Mouse (Mus musculus) testis, postnatal 14 days (tissue): Measurements from ENCODE around the gene Camk2b.
"Not testable (repeated sequence)": the region's sequence is repeated elsewhere in the genome, so short reads cannot be mapped to it uniquely, and the experiment has no call there.

ENCODE experiments used
- DNase-seq: peaks from one replicate; pipeline ENCODE4 v3.0.0; 2021; ENCODE audit warnings: low spot score

Camk2b gene

GRCm38 (mm10) chr11:6015011-6015431 is 51.1 kb downstream of the Camk2b start:
- no peak for DNase-seq

- DNase-seq, result no peak
Observed at GRCm38 (mm10) chr11:6013359-6013758, 52.8 kb downstream of the Camk2b start.

DNA sequence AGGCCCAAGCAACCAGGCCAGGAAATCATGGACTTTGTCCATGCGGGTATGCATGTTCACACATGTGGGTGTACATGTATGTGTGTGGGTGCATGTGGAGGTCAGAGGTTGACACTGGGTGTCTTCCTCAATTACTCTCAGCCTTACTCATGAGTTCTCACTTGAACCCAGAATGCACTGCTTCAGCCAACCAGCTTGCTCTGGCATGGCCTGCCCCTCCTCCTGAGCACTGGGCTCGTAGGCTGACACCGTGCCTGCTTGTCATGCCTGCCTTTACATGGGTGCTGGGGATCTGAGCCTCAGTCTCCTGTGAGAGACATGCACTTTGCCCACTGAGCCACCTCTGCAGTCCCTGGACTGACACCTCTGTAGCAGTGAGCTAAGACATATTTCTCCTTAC is 54.3 kb downstream of the Camk2b start:
- no peak for DNase-seq

DNA sequence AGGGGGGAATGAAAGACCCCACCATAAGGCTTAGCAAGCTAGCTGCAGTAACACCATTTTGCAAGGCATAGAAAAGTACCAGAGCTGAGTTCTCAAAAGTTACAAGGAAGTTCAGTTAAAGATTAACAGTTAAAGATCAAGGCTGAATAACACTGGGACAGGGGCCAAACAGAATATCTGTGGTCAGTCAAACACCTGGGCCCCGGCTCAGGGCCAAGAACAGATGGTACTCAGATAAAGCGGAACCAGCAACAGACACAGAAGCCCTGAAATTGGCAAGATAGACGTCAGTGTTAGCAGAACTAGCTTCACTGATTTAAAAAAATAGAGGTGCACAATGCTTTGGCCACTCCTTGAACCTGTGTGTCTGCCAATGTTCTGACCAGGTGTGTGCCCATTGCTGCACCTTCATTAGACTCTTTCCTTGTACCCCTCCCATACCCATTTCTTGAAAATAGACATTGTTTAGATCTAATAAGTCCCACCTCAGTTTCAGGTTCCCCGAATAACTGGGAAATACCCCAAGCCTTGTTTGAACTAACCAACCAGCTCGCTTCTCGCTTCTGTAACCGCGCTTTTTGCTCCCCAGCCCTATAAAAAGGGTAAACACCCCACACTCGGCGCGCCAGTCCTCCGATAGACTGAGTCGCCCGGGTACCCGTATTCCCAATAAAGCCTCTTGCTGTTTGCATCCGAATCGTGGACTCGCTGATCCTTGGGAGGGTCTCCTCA is 55.2 kb downstream of the Camk2b start:
- not testable (repeated sequence) for DNase-seq

GRCm38 (mm10) chr11:6007779-6008128 is 58.4 kb downstream of the Camk2b start:
- DNase-seq, result not testable (repeated sequence)

- DNase-seq, result not testable (repeated sequence)
Observed at GRCm38 (mm10) chr11:6007010-6007778, 59.0 kb downstream of the Camk2b start.

DNA sequence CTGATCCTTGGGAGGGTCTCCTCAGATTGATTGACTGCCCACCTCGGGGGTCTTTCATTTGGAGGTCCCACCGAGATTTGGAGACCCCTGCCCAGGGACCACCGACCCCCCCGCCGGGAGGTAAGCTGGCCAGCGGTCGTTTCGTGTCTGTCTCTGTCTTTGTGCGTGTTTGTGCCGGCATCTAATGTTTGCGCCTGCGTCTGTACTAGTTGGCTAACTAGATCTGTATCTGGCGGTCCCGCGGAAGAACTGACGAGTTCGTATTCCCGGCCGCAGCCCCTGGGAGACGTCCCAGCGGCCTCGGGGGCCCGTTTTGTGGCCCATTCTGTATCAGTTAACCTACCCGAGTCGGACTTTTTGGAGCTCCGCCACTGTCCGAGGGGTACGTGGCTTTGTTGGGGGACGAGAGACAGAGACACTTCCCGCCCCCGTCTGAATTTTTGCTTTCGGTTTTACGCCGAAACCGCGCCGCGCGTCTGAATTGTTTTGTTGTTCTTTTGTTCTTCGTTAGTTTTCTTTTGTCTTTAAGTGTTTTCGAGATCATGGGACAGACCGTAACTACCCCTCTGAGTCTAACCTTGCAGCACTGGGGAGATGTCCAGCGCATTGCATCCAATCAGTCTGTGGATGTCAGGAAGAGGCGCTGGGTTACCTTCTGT is 59.7 kb downstream of the Camk2b start:
- not testable (repeated sequence) for DNase-seq

DNA sequence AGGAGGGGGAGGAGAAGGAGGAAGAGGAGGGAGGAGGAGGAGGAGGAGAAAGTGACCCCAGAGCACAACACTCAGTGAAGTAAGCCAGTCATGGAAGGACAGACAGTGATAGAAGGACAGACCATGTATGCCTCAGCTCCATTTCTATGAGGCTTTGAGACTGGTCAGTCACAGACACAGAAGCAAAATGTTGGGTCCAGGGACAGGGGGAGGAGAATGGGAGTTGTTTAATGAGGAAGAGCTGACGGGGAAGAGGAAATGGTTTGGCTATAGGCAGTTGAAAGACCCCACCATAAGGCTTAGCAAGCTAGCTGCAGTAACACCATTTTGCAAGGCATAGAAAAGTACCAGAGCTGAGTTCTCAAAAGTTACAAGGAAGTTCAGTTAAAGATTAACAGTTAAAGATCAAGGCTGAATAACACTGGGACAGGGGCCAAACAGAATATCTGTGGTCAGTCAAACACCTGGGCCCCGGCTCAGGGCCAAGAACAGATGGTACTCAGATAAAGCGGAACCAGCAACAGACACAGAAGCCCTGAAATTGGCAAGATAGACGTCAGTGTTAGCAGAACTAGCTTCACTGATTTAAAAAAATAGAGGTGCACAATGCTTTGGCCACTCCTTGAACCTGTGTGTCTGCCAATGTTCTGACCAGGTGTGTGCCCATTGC is 60.7 kb downstream of the Camk2b start:
- DNase-seq, result not testable (repeated sequence)

DNA sequence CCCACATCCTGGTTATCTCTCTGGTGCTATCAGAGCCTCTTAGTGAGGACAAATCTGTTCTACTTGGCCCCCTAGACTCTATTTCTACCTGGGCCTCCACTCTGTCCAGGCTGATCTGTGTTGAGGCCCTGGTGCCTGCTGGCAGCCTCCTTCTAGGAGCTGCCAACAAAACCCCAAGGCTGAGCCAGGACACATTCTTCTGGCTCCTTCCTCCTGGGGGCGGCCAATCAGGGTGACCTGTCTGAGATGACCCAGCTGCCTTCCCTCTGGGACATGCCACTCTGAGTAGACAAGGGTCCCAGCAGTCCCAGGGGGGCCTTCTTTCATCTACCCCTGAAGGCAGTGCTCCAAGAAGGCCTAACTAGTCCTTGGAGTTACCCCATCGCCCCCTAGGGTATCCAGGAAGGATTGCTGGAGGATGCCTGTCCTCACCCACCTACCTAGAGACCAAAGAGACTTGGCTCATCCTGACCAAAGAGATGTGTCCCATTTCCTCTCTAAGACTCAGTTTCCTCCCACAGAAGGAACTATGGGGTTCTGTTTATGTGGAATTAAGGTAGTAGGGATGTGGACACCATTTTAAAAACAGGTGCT is 63.0 kb downstream of the Camk2b start:
- no peak for DNase-seq

DNA sequence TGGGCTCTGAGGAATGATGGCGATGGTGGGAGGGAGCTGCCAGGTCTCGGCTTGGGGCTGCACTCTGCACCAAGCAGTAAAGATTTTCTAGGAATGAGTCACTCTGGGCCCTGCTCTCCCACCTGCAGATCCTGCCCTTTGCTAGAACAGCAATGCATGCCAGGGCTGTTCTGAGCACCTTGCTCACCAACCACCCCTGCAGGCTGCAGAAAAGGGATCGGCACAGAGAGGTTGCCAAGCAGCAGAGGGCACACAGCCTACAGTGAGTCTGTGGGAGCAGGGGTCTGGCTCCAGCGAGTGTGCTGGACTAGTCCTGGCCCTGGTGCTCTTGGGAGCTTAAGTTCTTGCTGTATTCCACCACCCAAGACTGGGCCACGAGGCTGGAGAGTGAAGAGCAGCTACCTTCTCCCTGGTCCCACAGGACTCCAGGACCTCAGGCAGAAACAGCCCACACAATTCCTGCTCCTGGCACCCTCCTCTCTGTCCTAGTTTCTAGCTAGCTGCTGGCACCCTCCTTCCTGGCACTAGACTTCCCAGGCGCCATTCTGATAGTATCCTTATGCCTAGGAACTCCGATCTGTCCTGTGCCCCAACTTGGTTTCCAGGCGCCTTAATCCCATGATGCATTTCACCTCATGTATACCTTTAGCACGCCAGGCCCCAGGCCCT is 64.0 kb downstream of the Camk2b start:
- DNase-seq, result no peak

DNA sequence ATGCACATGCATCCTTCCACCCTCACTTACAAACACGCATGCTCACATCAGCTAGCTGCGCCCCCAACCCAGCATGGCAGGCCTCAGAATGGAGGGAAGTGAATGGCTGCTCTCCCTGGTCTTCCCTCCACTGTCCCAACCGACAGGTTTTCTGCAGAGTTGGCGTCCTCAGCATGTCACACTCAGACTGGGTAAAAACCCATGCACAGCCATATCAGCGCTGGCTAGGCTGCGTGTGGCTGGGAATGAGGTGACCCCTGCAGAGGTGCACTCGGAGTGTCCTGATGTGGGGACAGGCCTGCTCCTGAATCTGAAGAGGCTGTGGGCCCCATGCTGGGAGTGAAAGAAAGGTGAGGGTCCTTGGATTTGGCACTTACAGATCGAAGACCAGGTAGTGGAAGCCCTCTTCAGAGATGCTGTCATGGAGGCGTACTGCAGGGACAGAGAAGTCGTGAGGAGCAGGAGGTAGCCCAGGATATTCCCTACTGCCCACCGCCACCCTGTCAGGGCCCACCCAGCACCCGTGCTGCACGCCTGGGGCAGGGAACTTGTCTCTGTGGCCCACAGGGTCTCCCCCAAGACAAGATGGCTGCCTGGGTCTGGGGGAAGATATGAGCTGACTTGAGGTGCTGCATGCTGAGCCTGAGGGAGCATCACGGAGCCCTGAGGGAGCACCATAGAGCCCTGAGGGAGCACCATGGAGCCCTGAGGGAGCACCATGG is 65.0 kb downstream of the Camk2b start:
- DNase-seq, result no peak

DNA sequence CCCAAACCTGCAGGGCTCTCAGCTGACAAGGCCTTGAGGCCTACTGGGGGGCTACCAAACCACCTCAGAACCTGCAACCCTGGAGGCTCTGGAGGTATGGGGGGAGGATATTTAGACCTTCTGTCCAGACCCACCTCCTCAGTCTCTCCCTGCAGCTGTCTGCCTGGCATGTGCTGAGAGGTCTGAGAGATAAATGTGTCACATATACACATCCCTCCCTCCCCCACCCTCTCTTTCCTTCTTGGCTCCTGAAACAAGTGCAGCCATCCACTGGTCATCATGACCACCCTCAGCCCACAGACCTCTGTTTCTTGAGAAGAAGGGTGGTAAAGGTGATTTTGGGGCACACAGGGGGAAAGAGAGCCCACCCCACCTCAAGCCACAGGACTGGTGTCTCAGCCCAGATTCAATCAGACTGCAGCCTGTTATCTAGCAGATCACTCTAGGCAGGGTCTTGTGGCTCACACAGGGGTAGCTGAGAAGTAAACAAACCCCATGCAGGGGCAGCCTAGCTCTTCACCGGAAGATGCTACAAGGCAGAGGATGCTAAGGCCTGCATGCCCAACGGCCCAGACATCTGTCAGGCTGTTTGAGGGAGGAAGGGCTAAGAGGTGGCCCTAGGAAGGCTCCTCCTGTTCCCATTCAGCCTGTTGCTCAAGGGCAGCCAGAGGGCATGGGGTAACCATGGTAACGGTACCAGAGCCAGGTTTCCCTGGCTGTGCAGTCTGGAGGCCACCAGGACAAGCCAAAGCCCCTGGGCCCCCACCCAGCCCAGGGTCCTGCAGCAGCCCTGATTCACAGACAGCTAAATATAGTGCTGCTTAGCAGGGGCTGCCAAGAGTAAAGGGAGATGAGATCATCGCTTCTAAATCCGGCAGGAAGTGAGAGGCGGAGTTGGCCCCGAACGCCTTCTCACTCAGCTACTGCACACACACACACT is 66.1 kb downstream of the Camk2b start:
- DNase-seq, result peak; percentile 61

DNA sequence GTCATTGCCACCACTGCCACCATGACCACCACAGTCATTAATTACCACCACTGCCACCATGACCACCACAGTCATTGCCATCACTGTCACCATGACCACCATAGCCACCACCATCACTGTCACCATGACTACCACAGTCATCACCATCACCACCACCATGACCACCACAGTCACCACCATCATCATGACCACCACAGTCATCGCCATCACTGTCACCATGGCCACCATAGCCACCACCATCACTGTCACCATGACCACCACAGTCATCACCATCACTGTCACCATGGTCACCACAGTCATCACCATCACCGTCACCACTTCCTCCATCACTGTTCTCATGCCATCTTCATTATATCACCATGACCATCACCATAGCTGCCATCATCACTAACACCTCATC is 67.7 kb downstream of the Camk2b start:
- DNase-seq, result no peak

- peak; percentile 56 for DNase-seq
Observed at GRCm38 (mm10) chr11:5995989-5996388, 70.2 kb downstream of the Camk2b start.

- DNase-seq, result no peak
Observed at GRCm38 (mm10) chr11:5994880-5995279, 71.3 kb downstream of the Camk2b start.

- DNase-seq, result no peak
Observed at GRCm38 (mm10) chr11:5994212-5994611, 72.0 kb downstream of the Camk2b start.

- DNase-seq, result no peak
Observed at GRCm38 (mm10) chr11:5990910-5991309, 75.3 kb downstream of the Camk2b start.

DNA sequence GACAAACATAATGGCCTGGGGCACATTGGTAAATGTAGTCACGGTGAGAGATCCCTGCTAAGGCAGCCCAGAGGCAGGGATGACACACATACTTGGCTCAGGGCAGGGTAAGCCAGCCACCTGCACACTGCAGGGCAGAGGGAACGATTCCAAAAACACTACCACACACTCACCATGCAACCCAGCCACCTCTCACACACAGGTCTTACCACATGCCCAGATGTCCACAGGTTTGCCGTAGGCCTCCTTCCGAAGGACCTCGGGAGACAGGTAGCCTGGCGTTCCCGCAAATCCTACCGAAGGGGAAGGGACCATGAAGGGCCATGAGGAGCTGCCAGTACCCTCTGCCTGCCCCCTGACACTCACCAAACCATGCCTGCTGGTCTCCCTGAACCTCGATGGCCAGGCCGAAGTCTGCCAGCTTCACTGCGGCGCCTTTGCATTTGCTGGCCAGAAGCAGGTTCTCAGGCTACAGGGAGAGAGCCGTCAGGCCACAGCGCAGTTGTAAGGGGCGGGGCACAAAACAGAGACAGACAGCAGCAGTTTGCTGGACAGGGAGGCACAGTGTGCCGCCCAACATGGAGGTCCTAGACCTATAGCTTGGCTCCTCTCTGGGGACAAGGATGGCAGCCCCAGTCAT is 76.1 kb downstream of the Camk2b start:
- DNase-seq, result no peak

GRCm38 (mm10) chr11:5988126-5988525 is 78.0 kb downstream of the Camk2b start:
- no peak for DNase-seq
